Mouse (Mus musculus) naive thymus-derived CD4-positive, alpha-beta T cell, adult 2 months (primary cell): ENCODE measurements at regions not wholly inside any gene's neighbourhood (a gene's known extent, or its start where the extent isn't known, plus 50 kb on each side); places are given as distances from the start of the nearest gene placed in this dataset.
A peak's percentile ranks its signal among the peaks of the same experiment; 100 is the strongest.

ENCODE experiments used
- DNase-seq: peaks from one replicate; pipeline ENCODE4 v3.0.0-alpha.2; 2011; ENCODE audit warnings: low read depth

GRCm38 (mm10) chr1:69746575-69747290 lies 59.7 kb upstream of the Ikzf2 start:
- no peak for DNase-seq

GRCm38 (mm10) chr1:69752724-69753123 lies 65.7 kb upstream of the Ikzf2 start:
- peak; percentile 31 for DNase-seq

- peak; percentile 37 for DNase-seq
Measured at GRCm38 (mm10) chr1:69757702-69758101, 69.1 kb upstream of the Spag16 start.

- peak; percentile 61 for DNase-seq
Measured at GRCm38 (mm10) chr1:69759544-69759943, 67.2 kb upstream of the Spag16 start.

GRCm38 (mm10) chr1:69768714-69769113 lies 58.1 kb upstream of the Spag16 start:
- DNase-seq: peak; percentile 57

- no peak for DNase-seq
Measured at GRCm38 (mm10) chr1:69770209-69770608, 56.6 kb upstream of the Spag16 start.

GRCm38 (mm10) chr1:69771436-69771835 lies 55.3 kb upstream of the Spag16 start:
- DNase-seq: no peak

- peak; percentile 43 for DNase-seq
Measured at GRCm38 (mm10) chr1:69775589-69775988, 51.2 kb upstream of the Spag16 start.
